Mouse (Mus musculus): ENCODE results near the gene Fau. TPM values are rescaled to one million over a fixed set of nuclear protein-coding genes. Genes with fewer than 3 reads are reported as not detected.
A peak's percentile ranks its signal among the peaks of the same experiment; 100 is the strongest.

Fau gene
- polyA plus RNA-seq, 1 experiment from 2014 or later: 709 TPM

- 2% methylated on average over 36 of the region's 44 CpGs for WGBS
- peaks cover 25% of the 10 kb centered on the region for H3K4me1 ChIP-seq
- H3K36me3 ChIP-seq: peaks cover 42% of the 10 kb centered on the region
- ATAC-seq (ENCODE audit: borderline replicate concordance, extremely low read depth, low FRiP score, low TSS enrichment): peak; percentile 12; the same call in 1 of the 2 replicates
- peak overlapping the region; percentile 98 for H3K27ac ChIP-seq
- no peaks in the 10 kb centered on the region for H3K27me3 ChIP-seq
- H3K9me3 ChIP-seq: no peaks in the 10 kb centered on the region
- H3K4me2 ChIP-seq: peak overlapping the region; percentile 93
- H3K4me3 ChIP-seq: peak overlapping the region; percentile 92
- H3K9ac ChIP-seq: peak overlapping the region; percentile 89
Measured at GRCm38 (mm10) chr19:6047154-6047898, 10.3 kb upstream of the Fau start.

DNA sequence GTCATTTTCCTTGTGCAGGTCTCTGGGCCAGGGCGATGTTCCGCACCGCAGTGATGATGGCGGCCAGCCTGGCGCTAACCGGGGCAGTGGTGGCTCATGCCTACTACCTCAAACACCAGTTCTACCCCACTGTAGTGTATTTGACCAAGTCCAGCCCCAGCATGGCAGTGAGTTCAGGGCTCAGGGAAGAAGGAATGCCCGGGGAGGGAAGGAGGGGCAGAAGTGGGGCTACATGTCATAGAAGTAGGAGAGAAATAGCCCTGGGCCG, 9.8 kb upstream of the Fau start:
- 73% methylated on average over 8 of the region's 8 CpGs for WGBS
- Histone ChIP-seq H3K4me2 (peak overlapping the region; percentile 93), H3K9ac (peak overlapping the region; percentile 89), H3K36me3 (peaks cover 48% of the 10 kb centered on the region), H3K9me3 (no peaks in the 10 kb centered on the region), H3K4me1 (peaks cover 25% of the 10 kb centered on the region), H3K27me3 (no peaks in the 10 kb centered on the region), H3K27ac (no peak overlapping the region), H3K4me3 (peak overlapping the region; percentile 92)
- ATAC-seq (ENCODE audit: borderline replicate concordance, extremely low read depth, low FRiP score, low TSS enrichment): no peak

DNA sequence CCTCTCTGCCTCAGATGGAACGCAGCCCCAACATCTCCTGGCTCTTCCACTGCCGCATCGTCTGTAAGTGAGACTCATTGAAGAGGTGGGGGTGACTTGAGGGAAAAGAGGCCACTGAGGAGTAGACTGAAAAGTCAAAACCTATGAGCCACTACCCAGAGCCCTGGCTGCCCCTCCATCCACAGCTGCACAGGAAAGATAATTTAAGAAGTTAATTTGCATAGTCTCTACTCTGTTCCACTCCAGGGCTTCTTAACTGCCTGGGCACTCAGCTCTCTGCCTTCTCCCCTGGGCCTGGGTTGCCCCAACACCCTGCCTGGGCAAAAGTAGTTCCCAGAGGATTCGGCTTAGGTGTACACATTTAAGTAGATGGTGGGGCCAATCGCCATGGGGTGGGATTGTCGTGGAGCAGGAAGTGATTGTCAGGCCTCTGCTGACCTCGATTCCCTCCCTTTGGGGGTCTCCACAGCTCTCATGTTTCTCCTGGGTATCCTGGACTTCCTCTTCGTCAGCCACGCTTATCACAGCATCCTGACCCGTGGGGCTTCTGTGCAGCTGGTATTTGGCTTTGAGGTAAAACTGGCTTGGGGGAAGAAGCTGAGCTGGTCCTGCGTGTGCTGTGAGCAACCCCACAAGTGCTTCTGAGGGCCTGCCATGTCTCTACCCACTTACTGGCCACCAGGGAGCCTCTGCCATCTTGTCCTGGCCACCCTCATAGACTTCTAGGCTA, 8.8 kb upstream of the Fau start:
- H3K36me3 ChIP-seq: peaks cover 58% of the 10 kb centered on the region
- no peak for ATAC-seq (ENCODE audit: borderline replicate concordance, extremely low read depth, low FRiP score, low TSS enrichment)
- no peak overlapping the region for H3K27ac ChIP-seq
- no peak overlapping the region for H3K4me2 ChIP-seq
- no peak overlapping the region for H3K9ac ChIP-seq
- H3K4me3 ChIP-seq: no peak overlapping the region
- H3K4me1 ChIP-seq: peaks cover 25% of the 10 kb centered on the region
- WGBS: 86% methylated on average over 11 of the region's 11 CpGs
- no peaks in the 10 kb centered on the region for H3K9me3 ChIP-seq
- no peaks in the 10 kb centered on the region for H3K27me3 ChIP-seq

- no peak overlapping the region for H3K9ac ChIP-seq
- peaks cover 77% of the 10 kb centered on the region for H3K36me3 ChIP-seq
- no peak for ATAC-seq (ENCODE audit: borderline replicate concordance, extremely low read depth, low FRiP score, low TSS enrichment)
- no peaks in the 10 kb centered on the region for H3K9me3 ChIP-seq
- H3K4me1 ChIP-seq: peaks cover 27% of the 10 kb centered on the region
- 85% methylated on average over 7 of the region's 7 CpGs for WGBS
- no peaks in the 10 kb centered on the region for H3K27me3 ChIP-seq
- no peak overlapping the region for H3K4me2 ChIP-seq
- no peak overlapping the region for H3K4me3 ChIP-seq
- H3K27ac ChIP-seq: no peak overlapping the region
Measured at GRCm38 (mm10) chr19:6052516-6052915, 5.1 kb upstream of the Fau start.

DNA sequence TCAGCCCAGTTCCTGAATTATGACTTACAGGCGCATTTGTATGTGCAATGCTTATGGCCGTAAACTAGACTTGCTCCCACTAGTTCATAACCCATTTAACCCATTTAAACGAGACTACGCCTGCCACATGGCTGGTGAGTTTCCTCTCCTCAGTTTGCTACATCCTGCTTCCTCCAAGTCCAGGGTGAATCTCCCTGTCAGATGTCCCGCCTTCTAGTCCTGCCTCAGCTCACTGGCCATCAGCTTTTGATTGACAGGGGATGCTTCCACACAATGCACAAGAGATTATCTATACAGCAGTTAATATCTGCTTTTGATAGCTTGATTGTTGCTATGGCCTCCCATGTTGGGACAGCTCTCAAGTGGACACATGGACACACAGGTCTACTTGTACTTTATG, 3.3 kb upstream of the Fau start:
- WGBS: 80% methylated on average over 5 of the region's 5 CpGs
- H3K9me3 ChIP-seq: no peaks in the 10 kb centered on the region
- no peak for ATAC-seq (ENCODE audit: borderline replicate concordance, extremely low read depth, low FRiP score, low TSS enrichment)
- H3K4me1 ChIP-seq: peaks cover 23% of the 10 kb centered on the region
- H3K4me2 ChIP-seq: no peak overlapping the region
- H3K4me3 ChIP-seq: no peak overlapping the region
- no peaks in the 10 kb centered on the region for H3K27me3 ChIP-seq
- no peak overlapping the region for H3K27ac ChIP-seq
- H3K36me3 ChIP-seq: peaks cover 71% of the 10 kb centered on the region
- H3K9ac ChIP-seq: no peak overlapping the region

DNA sequence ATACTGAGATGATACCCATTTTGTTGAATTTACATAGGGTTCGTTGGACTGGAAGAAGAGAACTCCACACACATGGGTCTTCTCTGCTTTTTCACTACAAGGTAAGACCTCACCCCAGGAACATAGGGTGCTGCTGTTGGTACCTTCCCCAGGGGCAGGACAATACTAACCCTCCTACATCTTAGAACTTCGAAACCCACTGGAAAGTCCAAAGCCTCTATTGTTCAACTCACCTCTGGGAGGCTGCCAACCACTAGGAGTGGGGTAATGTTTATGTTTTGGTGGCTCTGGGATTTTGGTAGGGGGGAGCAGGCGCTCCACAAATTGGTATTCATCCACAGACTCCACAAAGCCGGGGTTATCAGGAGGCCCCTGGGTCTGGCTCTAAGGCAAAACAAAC, 948 bp upstream of the Fau start:
- H3K36me3 ChIP-seq: peaks cover 57% of the 10 kb centered on the region
- H3K4me2 ChIP-seq: peak overlapping the region; percentile 71

GRCm38 (mm10) chr19:6058513-6058912, 869 bp downstream of the Fau start:
- no peaks in the 10 kb centered on the region for H3K9me3 ChIP-seq
- WGBS: 32% methylated on average over 5 of the region's 5 CpGs
- H3K4me2 ChIP-seq: peak overlapping the region; percentile 76
- H3K4me1 ChIP-seq: peaks cover 41% of the 10 kb centered on the region
- no peak for ATAC-seq (ENCODE audit: borderline replicate concordance, extremely low read depth, low FRiP score, low TSS enrichment)
- peak overlapping the region; percentile 79; the same call in 1 of the 2 replicates for H3K27ac ChIP-seq
- peak overlapping the region; percentile 90 for H3K9ac ChIP-seq
- H3K27me3 ChIP-seq: no peaks in the 10 kb centered on the region
- H3K4me3 ChIP-seq: peak overlapping the region; percentile 79
- peaks cover 38% of the 10 kb centered on the region for H3K36me3 ChIP-seq

More for the DNA sequence above, 948 bp upstream of the Fau start:
- H3K27me3 ChIP-seq: no peaks in the 10 kb centered on the region
- no peak overlapping the region for H3K27ac ChIP-seq
- peak overlapping the region; percentile 91 for H3K9ac ChIP-seq
- H3K4me1 ChIP-seq: peaks cover 27% of the 10 kb centered on the region
- peak overlapping the region; percentile 79 for H3K4me3 ChIP-seq
- no peak for ATAC-seq (ENCODE audit: borderline replicate concordance, extremely low read depth, low FRiP score, low TSS enrichment)
- 50% methylated on average over 4 of the region's 4 CpGs for WGBS
- no peaks in the 10 kb centered on the region for H3K9me3 ChIP-seq

- H3K36me3 ChIP-seq: peaks cover 34% of the 10 kb centered on the region
- ATAC-seq (ENCODE audit: borderline replicate concordance, extremely low read depth, low FRiP score, low TSS enrichment): no peak
- peak overlapping the region; percentile 76 for H3K4me2 ChIP-seq
- H3K27ac ChIP-seq: no peak overlapping the region
- peak overlapping the region; percentile 90 for H3K9ac ChIP-seq
- H3K9me3 ChIP-seq: no peaks in the 10 kb centered on the region
- peaks cover 41% of the 10 kb centered on the region for H3K4me1 ChIP-seq
- 74% methylated on average over 5 of the region's 5 CpGs for WGBS
- peak overlapping the region; percentile 79 for H3K4me3 ChIP-seq
- H3K27me3 ChIP-seq: no peaks in the 10 kb centered on the region
Measured at GRCm38 (mm10) chr19:6058966-6059365, 1.3 kb downstream of the Fau start.

GRCm38 (mm10) chr19:6061021-6061533, 3.4 kb downstream of the Fau start, which contains the start of gene Znhit2:
Znhit2 (plus strand) TSS chr19:6061192.
- Histone ChIP-seq H3K36me3 (peaks cover 16% of the 10 kb centered on the region), H3K27ac (peak within 1 kb of the TSS; percentile 95), H3K9ac (peak within 1 kb of the TSS; percentile 88), H3K4me2 (peak within 1 kb of the TSS; percentile 92), H3K4me3 (peak within 1 kb of the TSS; percentile 90), H3K4me1 (peaks cover 40% of the 10 kb centered on the region), H3K9me3 (no peaks in the 10 kb centered on the region), H3K27me3 (no peaks in the 10 kb centered on the region)
- peak; percentile 71 for ATAC-seq (ENCODE audit: borderline replicate concordance, extremely low read depth, low FRiP score, low TSS enrichment)
- under 1% methylated on average over 58 of the region's 58 CpGs for WGBS

- no peaks in the 10 kb centered on the region for H3K27me3 ChIP-seq
- WGBS: under 1% methylated on average over 37 of the region's 44 CpGs
- ATAC-seq (ENCODE audit: borderline replicate concordance, extremely low read depth, low FRiP score, low TSS enrichment): no peak
- peak overlapping the region; percentile 92 for H3K4me2 ChIP-seq
- peaks cover 38% of the 10 kb centered on the region for H3K4me1 ChIP-seq
- H3K9ac ChIP-seq: peak overlapping the region; percentile 88
- H3K4me3 ChIP-seq: peak overlapping the region; percentile 90
- peak overlapping the region; percentile 95 for H3K27ac ChIP-seq
- H3K36me3 ChIP-seq: peaks cover 16% of the 10 kb centered on the region
- no peaks in the 10 kb centered on the region for H3K9me3 ChIP-seq
Measured at GRCm38 (mm10) chr19:6061641-6062302, 4.1 kb downstream of the Fau start.

DNA sequence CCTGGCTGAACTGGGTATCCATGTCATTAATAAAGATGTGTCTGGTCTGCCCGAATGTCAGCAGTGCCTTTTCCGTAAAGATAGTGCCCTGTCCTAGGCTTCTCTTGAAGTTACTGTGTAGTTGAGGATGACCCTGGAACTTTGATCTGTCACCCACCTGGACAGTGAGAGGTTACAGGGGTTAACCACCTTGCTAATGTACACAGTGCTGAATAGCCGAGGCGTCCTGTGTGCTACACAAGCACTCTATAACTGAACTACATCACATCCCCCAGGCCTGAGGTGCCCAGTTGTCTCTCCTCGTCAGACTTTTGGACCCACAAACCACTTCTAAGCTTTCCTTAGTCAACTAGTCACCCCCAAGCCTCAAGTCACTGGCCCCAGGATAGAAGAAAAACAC, 4.8 kb downstream of the Fau start:
- H3K27me3 ChIP-seq: no peaks in the 10 kb centered on the region
- peaks cover 39% of the 10 kb centered on the region for H3K4me1 ChIP-seq
- H3K9me3 ChIP-seq: no peaks in the 10 kb centered on the region
- peaks cover 16% of the 10 kb centered on the region for H3K36me3 ChIP-seq
- H3K27ac ChIP-seq: 0 out of 2 replicates have a peak overlapping the region, but pooled peaks have one; percentile 95
- peak overlapping the region; percentile 92 for H3K4me2 ChIP-seq
- peak overlapping the region; percentile 90 for H3K4me3 ChIP-seq
- 42% methylated on average over 5 of the region's 5 CpGs for WGBS
- H3K9ac ChIP-seq: peak overlapping the region; percentile 88
- no peak for ATAC-seq (ENCODE audit: borderline replicate concordance, extremely low read depth, low FRiP score, low TSS enrichment)

Measured in lung, embryonic 15.5 days (tissue).